Mouse (Mus musculus) olfactory bulb, adult 2 months (tissue): ENCODE results near the gene Zfp68.

Experiments
- CTCF ChIP-seq: fragments of 200-500 bp; IDR thresholded peaks from 2 replicates; pipeline ENCODE4 v1.5.1; 2012; ENCODE audit warnings: low read depth, mild to moderate bottlenecking, low read length, moderate library complexity; ENCODE audit not compliant: insufficient read depth
- POLR2A ChIP-seq: fragments of 200-500 bp; IDR thresholded peaks from 2 replicates; pipeline ENCODE4 v1.6.1; 2012; ENCODE audit warnings: mild to moderate bottlenecking, low read depth, low read length, moderate library complexity; ENCODE audit not compliant: insufficient read depth

DNA sequence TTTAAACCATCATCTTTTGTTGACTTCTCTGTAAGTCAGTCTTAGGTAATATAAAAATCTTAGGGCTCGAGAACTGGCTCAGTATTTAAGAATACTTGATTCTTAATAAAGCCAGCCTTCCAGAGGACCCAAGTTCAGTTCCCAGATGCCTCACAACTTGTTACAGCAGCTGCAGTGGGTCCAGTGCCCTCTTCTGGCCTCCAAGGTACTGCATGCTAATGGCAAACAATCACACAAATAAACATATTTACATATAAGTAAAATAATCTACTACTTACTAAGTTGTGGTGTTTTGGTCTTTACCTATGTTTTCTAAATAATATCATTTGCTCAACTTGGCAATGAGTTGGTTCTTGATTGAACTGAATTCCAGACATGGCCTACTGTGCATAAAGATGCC, 1.2 kb downstream of the Zfp68 start:
- no peak for TF ChIP-seq CTCF
- no peak for TF ChIP-seq POLR2A
